Mouse (Mus musculus) thymus, adult 2 months (tissue): ENCODE data around the gene Pex14. TPM values are rescaled to one million over a fixed set of nuclear protein-coding genes. Genes with fewer than 3 reads are reported as not detected.

ENCODE experiments used
- DNase-seq: peaks from one replicate; pipeline ENCODE4 v3.0.0; 2021
- H3K27ac ChIP-seq: fragments of 200-500 bp; 2 replicates; pipeline ENCODE4 v1.5.1; 2012; ENCODE audit warnings: low read length, control low read depth; ENCODE audit not compliant: control insufficient read depth, insufficient read depth
- H3K27me3 ChIP-seq: fragments of 200-500 bp; 2 replicates; pipeline ENCODE4 v1.6.1; 2012; ENCODE audit warnings: mild to moderate bottlenecking, low read length, moderate library complexity, mixed read lengths; ENCODE audit not compliant: control insufficient read depth, insufficient read depth
- H3K36me3 ChIP-seq: fragments of 200-500 bp; 2 replicates; pipeline ENCODE4 v1.6.1; 2012; ENCODE audit warnings: mild to moderate bottlenecking, low read length, moderate library complexity; ENCODE audit not compliant: control insufficient read depth, insufficient read depth
- H3K4me1 ChIP-seq: fragments of 200-500 bp; replicated peaks from 2 replicates; pipeline ENCODE4 v1.6.1; 2012; ENCODE audit warnings: low read length; ENCODE audit not compliant: control insufficient read depth, insufficient read depth
- H3K4me3 ChIP-seq: fragments of 200-500 bp; 2 replicates; pipeline ENCODE4 v1.5.1; 2012; ENCODE audit warnings: mild to moderate bottlenecking, low read length, control low read depth, moderate library complexity; ENCODE audit not compliant: control insufficient read depth, insufficient read depth
- CTCF ChIP-seq: fragments of 200-500 bp; IDR thresholded peaks from 2 replicates; pipeline ENCODE4 v1.5.1; 2012; ENCODE audit warnings: mild to moderate bottlenecking, control low read depth, low read length, moderate library complexity, borderline replicate concordance; ENCODE audit not compliant: control insufficient read depth, poor library complexity, insufficient read depth; ENCODE audit errors: extremely low read depth
- POLR2A ChIP-seq: fragments of 200-500 bp; IDR thresholded peaks from 2 replicates; pipeline ENCODE4 v1.6.1; 2012; ENCODE audit warnings: mild to moderate bottlenecking, low read length, control low read depth, moderate library complexity; ENCODE audit not compliant: control insufficient read depth, poor library complexity, insufficient read depth; ENCODE audit errors: extremely low read depth
- WGBS: fragments of 180-500 bp; shearing (Covaris S2); methylation state at CpG from one replicate; pipeline ENCODE4 v1.1.7; 2018; 5-methylcytosine and 5-hydroxymethylcytosine counted together
- polyA plus RNA-seq: library from polyadenylated mRNA; depleted of rRNA; stranded (reverse); fragments of >200 nt; gene quantifications from 2 replicates; pipeline ENCODE4 v1.2.3, GENCODE M21; 2012

The Pex14 gene
- polyA plus RNA-seq, 1 experiment, result 40.4 TPM

DNA sequence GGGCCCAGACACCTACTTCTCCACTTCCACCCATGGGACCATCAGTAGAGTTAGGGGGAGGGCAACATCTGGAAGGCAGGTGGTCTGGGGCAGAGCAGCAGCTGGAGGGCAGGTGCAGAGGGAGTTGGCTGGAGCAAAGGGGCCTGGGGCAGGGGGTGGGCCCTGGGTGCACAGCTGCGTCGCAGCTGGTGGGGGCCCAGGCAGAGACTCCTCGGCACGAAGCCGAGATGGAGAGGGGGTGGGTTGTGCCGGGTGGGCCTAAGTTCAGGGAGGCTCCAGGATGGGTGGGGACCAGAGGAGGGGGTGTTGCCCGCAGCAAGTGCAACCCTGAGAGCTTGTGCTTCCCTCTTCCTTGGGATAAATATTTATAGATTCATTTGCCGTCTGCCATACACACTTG lies 173.2 kb downstream of the Pex14 start:
- 93% methylated on average over 8 of the region's 8 CpGs for WGBS
- DNase-seq, result no peak
- Histone ChIP-seq H3K4me1 (no peaks in the 10 kb centered on the region), H3K4me3 (no peak overlapping the region), H3K27ac (no peak overlapping the region), H3K27me3 (no peaks in the 10 kb centered on the region), H3K36me3 (no peaks in the 10 kb centered on the region)
- TF ChIP-seq CTCF (no peak), POLR2A (no peak)

DNA sequence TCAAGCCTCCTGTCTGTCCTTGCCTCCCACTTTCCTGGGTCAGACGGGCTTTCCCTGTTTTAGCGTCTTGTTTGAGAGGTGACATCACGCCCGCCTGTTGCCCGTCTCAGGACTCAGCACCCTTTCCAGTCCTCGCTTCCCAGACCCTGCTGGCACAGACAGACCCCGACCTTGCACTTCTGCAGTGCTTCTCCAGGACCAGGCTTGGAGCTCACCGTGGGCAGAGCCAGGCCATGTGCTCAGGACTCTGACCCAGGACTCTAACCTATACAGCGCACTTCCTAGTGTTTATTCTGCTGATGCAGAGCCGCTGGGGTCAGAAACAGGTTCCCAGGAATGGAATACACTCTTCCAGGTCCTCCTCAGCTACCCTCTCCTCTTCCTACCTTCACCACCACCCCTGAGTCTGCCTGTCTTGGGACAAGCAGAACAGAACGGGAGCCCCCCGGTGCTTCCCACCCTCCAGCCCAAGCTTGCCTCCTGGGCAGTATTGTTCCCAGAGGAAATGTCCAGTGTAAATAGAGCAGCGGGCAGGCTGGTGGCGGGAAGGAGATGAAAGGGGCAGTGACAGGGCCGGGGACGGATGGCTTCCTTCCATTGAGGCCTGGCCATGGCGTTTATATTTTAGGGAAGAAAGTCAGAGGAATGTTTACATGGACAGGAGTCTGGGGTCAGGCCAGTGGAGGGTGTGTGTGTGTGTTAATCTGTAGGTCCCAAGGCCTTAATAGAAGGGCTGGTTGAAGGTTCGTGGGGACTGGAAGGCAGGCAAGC lies 173.9 kb downstream of the Pex14 start:
- no peak for DNase-seq
- WGBS, result 96% methylated on average over 18 of the region's 18 CpGs
- TF ChIP-seq CTCF (no peak), POLR2A (no peak)
- Histone ChIP-seq H3K36me3 (no peaks in the 10 kb centered on the region), H3K4me3 (no peak overlapping the region), H3K27ac (no peak overlapping the region), H3K27me3 (no peaks in the 10 kb centered on the region), H3K4me1 (no peaks in the 10 kb centered on the region)

DNA sequence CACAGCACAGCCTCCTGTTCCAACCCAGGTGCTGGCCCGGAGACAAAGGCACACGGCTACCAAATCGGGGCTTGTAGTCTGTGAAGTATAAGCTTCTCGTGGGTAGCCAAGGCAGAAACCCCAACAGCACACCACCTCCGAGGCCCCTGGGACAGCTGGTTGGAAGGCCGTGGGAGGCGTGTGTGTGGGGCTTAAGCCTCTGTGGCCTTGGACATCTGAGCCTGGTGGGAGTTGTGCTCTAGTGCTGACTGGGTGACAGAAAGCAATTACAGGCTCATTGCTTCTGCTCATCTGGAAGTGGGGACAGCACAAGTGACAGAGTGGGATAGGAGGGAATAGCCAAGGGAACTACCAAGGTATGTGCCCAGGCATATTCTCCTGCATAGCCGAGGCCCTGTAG lies 175.7 kb downstream of the Pex14 start:
- DNase-seq, result no peak
- 64% methylated on average over 8 of the region's 8 CpGs for WGBS
- Histone ChIP-seq H3K27me3 (no peaks in the 10 kb centered on the region), H3K4me1 (no peaks in the 10 kb centered on the region), H3K4me3 (no peak overlapping the region), H3K36me3 (no peaks in the 10 kb centered on the region), H3K27ac (no peak overlapping the region)
- TF ChIP-seq POLR2A, result no peak
- TF ChIP-seq CTCF, result no peak

- H3K27ac ChIP-seq, result no peak overlapping the region
- no peak overlapping the region for H3K4me3 ChIP-seq
- 74% methylated on average over 9 of the region's 9 CpGs for WGBS
- H3K27me3 ChIP-seq, result no peaks in the 10 kb centered on the region
- H3K36me3 ChIP-seq, result no peaks in the 10 kb centered on the region
- TF ChIP-seq POLR2A, result no peak
- no peak for DNase-seq
- H3K4me1 ChIP-seq, result no peaks in the 10 kb centered on the region
Observed at GRCm38 (mm10) chr4:148923414-148923813, 176.3 kb downstream of the Pex14 start.

GRCm38 (mm10) chr4:148922221-148922700 lies 177.4 kb downstream of the Pex14 start:
- WGBS, result 83% methylated on average over 16 of the region's 16 CpGs
- Histone ChIP-seq H3K27ac (no peak overlapping the region), H3K4me1 (no peaks in the 10 kb centered on the region), H3K27me3 (no peaks in the 10 kb centered on the region), H3K4me3 (no peak overlapping the region), H3K36me3 (no peaks in the 10 kb centered on the region)
- no peak for DNase-seq
- TF ChIP-seq CTCF, result no peak
- TF ChIP-seq POLR2A, result no peak

DNA sequence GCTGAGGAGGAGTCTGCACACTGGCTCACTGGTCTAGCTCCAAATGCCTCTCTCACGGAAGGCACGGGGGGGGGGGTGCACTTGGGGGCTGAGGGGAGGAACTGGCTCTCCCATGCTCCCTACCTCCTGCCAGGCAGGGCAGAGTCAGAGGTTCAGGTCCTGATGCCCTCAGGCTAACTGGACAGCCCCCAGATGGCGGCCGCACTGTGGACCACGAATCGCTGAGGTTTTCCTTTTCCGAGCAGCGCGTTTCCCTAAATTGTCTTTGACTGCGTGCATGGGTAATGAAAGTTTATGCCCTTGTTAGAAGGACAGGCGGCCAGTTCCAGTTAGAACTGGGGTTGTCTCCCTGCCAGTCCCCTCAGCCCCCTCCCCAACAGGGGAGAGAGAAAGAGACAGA lies 179.1 kb downstream of the Pex14 start:
- no peaks in the 10 kb centered on the region for H3K36me3 ChIP-seq
- no peaks in the 10 kb centered on the region for H3K4me1 ChIP-seq
- no peak overlapping the region for H3K4me3 ChIP-seq
- TF ChIP-seq POLR2A, result no peak
- no peak for TF ChIP-seq CTCF
- WGBS, result 43% methylated on average over 11 of the region's 11 CpGs
- H3K27ac ChIP-seq, result no peak overlapping the region
- no peaks in the 10 kb centered on the region for H3K27me3 ChIP-seq
- no peak for DNase-seq
